Mouse (Mus musculus): ENCODE data around the gene Crlf3. TPM values are rescaled to one million over a fixed set of nuclear protein-coding genes. Genes with fewer than 3 reads are reported as not detected.
"Not testable (repeated sequence)": the region's sequence is repeated elsewhere in the genome, so short reads cannot be mapped to it uniquely, and the experiment has no call there.

Gene Crlf3
- polyA plus RNA-seq, 1 experiment: 47.8 TPM

GRCm38 (mm10) chr11:80077784-80078545 is 2.8 kb downstream of the Crlf3 start:
- WGBS: 16% methylated on average over 14 of the region's 14 CpGs
- TF ChIP-seq CTCF (IDR thresholded peaks at IDR 0.05; ENCODE audit: control insufficient read depth, insufficient read depth, low read length): no peak
- TF ChIP-seq POLR2A (IDR thresholded peaks at IDR 0.05; ENCODE audit: borderline replicate concordance, control insufficient read depth, low read depth, low read length): no peak

GRCm38 (mm10) chr11:80075608-80076277 is 5.0 kb downstream of the Crlf3 start:
- peaks cover 5% of the 10 kb centered on the region; the same call in 1 of the 2 replicates for H3K4me1 ChIP-seq (ENCODE audit: control insufficient read depth, insufficient read depth, low read length)
- TF ChIP-seq POLR2A (IDR thresholded peaks at IDR 0.05; ENCODE audit: borderline replicate concordance, control insufficient read depth, low read depth, low read length): no peak
- no peak for TF ChIP-seq CTCF (IDR thresholded peaks at IDR 0.05; ENCODE audit: control insufficient read depth, insufficient read depth, low read length)
- H3K27ac ChIP-seq (ENCODE audit: control insufficient read depth, insufficient read depth, low read depth, low read length, poor library complexity): peak overlapping the region; percentile 85
- no peak overlapping the region for H3K4me3 ChIP-seq (replicated peaks; ENCODE audit: control insufficient read depth, low read depth, low read length)
- WGBS: 14% methylated on average over 5 of the region's 5 CpGs

More at GRCm38 (mm10) chr11:80077784-80078545, 2.8 kb downstream of the Crlf3 start:
- peaks cover 3% of the 10 kb centered on the region; the same call in 1 of the 2 replicates for H3K4me1 ChIP-seq (ENCODE audit: control insufficient read depth, insufficient read depth, low read length)
- H3K4me3 ChIP-seq (replicated peaks; ENCODE audit: control insufficient read depth, low read depth, low read length): peak overlapping the region; percentile 15
- H3K27ac ChIP-seq (ENCODE audit: control insufficient read depth, insufficient read depth, low read depth, low read length, poor library complexity): peak overlapping the region; percentile 30; the same call in 1 of the 2 replicates

GRCm38 (mm10) chr11:80072365-80072764 is 8.4 kb downstream of the Crlf3 start:
- TF ChIP-seq CTCF (IDR thresholded peaks at IDR 0.05; ENCODE audit: control insufficient read depth, insufficient read depth, low read length) (no peak), POLR2A (IDR thresholded peaks at IDR 0.05; ENCODE audit: borderline replicate concordance, control insufficient read depth, low read depth, low read length) (no peak)
- Histone ChIP-seq H3K4me1 (ENCODE audit: control insufficient read depth, insufficient read depth, low read length) (peaks cover 8% of the 10 kb centered on the region), H3K4me3 (replicated peaks; ENCODE audit: control insufficient read depth, low read depth, low read length) (no peak overlapping the region), H3K27ac (ENCODE audit: control insufficient read depth, insufficient read depth, low read depth, low read length, poor library complexity) (peak overlapping the region; percentile 93)
- 4% methylated on average over 3 of the region's 3 CpGs for WGBS

- H3K27ac ChIP-seq (ENCODE audit: control insufficient read depth, insufficient read depth, low read depth, low read length, poor library complexity): peak overlapping the region; percentile 12; the same call in 1 of the 2 replicates
- no peak for TF ChIP-seq POLR2A (IDR thresholded peaks at IDR 0.05; ENCODE audit: borderline replicate concordance, control insufficient read depth, low read depth, low read length)
- no peak for TF ChIP-seq CTCF (IDR thresholded peaks at IDR 0.05; ENCODE audit: control insufficient read depth, insufficient read depth, low read length)
- H3K4me3 ChIP-seq (replicated peaks; ENCODE audit: control insufficient read depth, low read depth, low read length): no peak overlapping the region
- WGBS: 64% methylated on average over 2 of the region's 2 CpGs
- peaks cover 8% of the 10 kb centered on the region for H3K4me1 ChIP-seq (ENCODE audit: control insufficient read depth, insufficient read depth, low read length)
Observed at GRCm38 (mm10) chr11:80071039-80071438, 9.8 kb downstream of the Crlf3 start.

GRCm38 (mm10) chr11:80069815-80070214 is 11.0 kb downstream of the Crlf3 start:
- H3K4me3 ChIP-seq (replicated peaks; ENCODE audit: control insufficient read depth, low read depth, low read length): no peak overlapping the region
- WGBS: 62% methylated on average over 3 of the region's 3 CpGs
- peaks cover 8% of the 10 kb centered on the region for H3K4me1 ChIP-seq (ENCODE audit: control insufficient read depth, insufficient read depth, low read length)
- TF ChIP-seq CTCF (IDR thresholded peaks at IDR 0.05; ENCODE audit: control insufficient read depth, insufficient read depth, low read length) (no peak), POLR2A (IDR thresholded peaks at IDR 0.05; ENCODE audit: borderline replicate concordance, control insufficient read depth, low read depth, low read length) (no peak)
- H3K27ac ChIP-seq (ENCODE audit: control insufficient read depth, insufficient read depth, low read depth, low read length, poor library complexity): no peak overlapping the region

GRCm38 (mm10) chr11:80067558-80067957 is 13.2 kb downstream of the Crlf3 start:
- 16% methylated on average over 5 of the region's 5 CpGs for WGBS
- TF ChIP-seq CTCF (IDR thresholded peaks at IDR 0.05; ENCODE audit: control insufficient read depth, insufficient read depth, low read length): no peak
- no peak for TF ChIP-seq POLR2A (IDR thresholded peaks at IDR 0.05; ENCODE audit: borderline replicate concordance, control insufficient read depth, low read depth, low read length)
- Histone ChIP-seq H3K27ac (ENCODE audit: control insufficient read depth, insufficient read depth, low read depth, low read length, poor library complexity) (peak overlapping the region; percentile 75), H3K4me1 (ENCODE audit: control insufficient read depth, insufficient read depth, low read length) (peaks cover 5% of the 10 kb centered on the region), H3K4me3 (replicated peaks; ENCODE audit: control insufficient read depth, low read depth, low read length) (no peak overlapping the region)

- not testable (repeated sequence) for H3K4me1 ChIP-seq (ENCODE audit: control insufficient read depth, insufficient read depth, low read length); H3K27ac ChIP-seq (ENCODE audit: control insufficient read depth, insufficient read depth, low read depth, low read length, poor library complexity); H3K4me3 ChIP-seq (replicated peaks; ENCODE audit: control insufficient read depth, low read depth, low read length)
- 80% methylated on average over 4 of the region's 4 CpGs for WGBS
Observed at GRCm38 (mm10) chr11:80066373-80066772, 14.4 kb downstream of the Crlf3 start.

- Histone ChIP-seq H3K27ac (ENCODE audit: control insufficient read depth, insufficient read depth, low read depth, low read length, poor library complexity) (no peak overlapping the region), H3K4me1 (ENCODE audit: control insufficient read depth, insufficient read depth, low read length) (no peaks in the 10 kb centered on the region), H3K4me3 (replicated peaks; ENCODE audit: control insufficient read depth, low read depth, low read length) (no peak overlapping the region)
- TF ChIP-seq POLR2A (IDR thresholded peaks at IDR 0.05; ENCODE audit: borderline replicate concordance, control insufficient read depth, low read depth, low read length) (no peak), CTCF (IDR thresholded peaks at IDR 0.05; ENCODE audit: control insufficient read depth, insufficient read depth, low read length) (no peak)
- WGBS: 64% methylated on average over 4 of the region's 4 CpGs
Observed at GRCm38 (mm10) chr11:80062159-80062558, 18.6 kb downstream of the Crlf3 start.

Data from bone marrow, adult 2 months (tissue).